ENCODE assay signal across 9 mouse cellular contexts in the genomic region with DNA sequence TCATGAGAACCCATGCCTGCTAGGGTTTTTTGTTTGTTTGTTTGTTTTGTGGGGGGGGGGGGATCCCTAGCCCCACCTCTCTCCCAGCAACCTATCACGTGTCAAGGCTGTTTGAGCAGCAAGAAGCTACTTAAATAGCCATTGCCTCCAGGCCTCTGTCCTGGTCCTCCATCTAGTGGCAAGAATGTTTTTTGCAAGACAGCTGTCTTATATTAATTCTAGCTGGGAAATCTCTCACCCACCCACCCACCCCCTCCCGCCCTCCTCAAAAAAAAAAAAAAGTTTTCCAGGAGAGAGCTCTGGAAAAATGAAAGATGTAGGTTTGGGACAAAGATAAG. TPM values are rescaled to one million over a fixed set of nuclear protein-coding genes. Genes with fewer than 3 reads are reported as not detected.
DNase-seq lines count a peak whose midpoint lies in the region; ATAC-seq lines count a peak whose summit lies in the region.
"Had no signal": no experiment of that assay in that cellular context is flagged by ENCODE, and none has a peak within 500 bp of the region (broad histone marks: within the 10 kb centered on the region; RNA-seq: fewer than 3 reads in every experiment).

No protein-coding gene starts in this region.

- H3K27me3 ChIP-seq in forebrain, embryonic 15.5 days, result no peaks in the 10 kb centered on the region
- H3K27me3 ChIP-seq in neural tube, embryonic 12.5 days (replicated peaks), result no peaks in the 10 kb centered on the region
- H3K27me3 ChIP-seq: embryonic facial prominence, embryonic 12.5 days; liver, embryonic 15.5 days had no signal

- no peaks in the 10 kb centered on the region for H3K9me3 ChIP-seq in forebrain, embryonic 15.5 days
- no peaks in the 10 kb centered on the region for H3K9me3 ChIP-seq in neural tube, embryonic 12.5 days
- H3K9me3 ChIP-seq: embryonic facial prominence, embryonic 12.5 days; liver, embryonic 15.5 days had no signal

- intact Hi-C loops in left cerebral cortex, postnatal 10 days (cut with DNase I), result loop anchor here (5.0 kb wide), 2 partner anchors 86 to 1261 kb away; no protein-coding TSS in a partner anchor

- H3K9ac ChIP-seq in forebrain, embryonic 15.5 days (replicated peaks), result no peak overlapping the region
- no peak overlapping the region for H3K9ac ChIP-seq in neural tube, embryonic 12.5 days
- H3K9ac ChIP-seq: embryonic facial prominence, embryonic 12.5 days; liver, embryonic 15.5 days had no signal

- peak; percentile 9 to 30 for DNase-seq in left cerebral cortex, postnatal 10 days (ENCODE audit: extremely low spot score in 1 of 2, low spot score in 2 of 2)
- no peak for DNase-seq in left cerebral cortex, adult 18-20 months (ENCODE audit: low spot score in 2 of 2)
- DNase-seq in adipocyte (ENCODE audit: low spot score), result peak; percentile 61
- DNase-seq in kidney, postnatal 36 days, result peak; percentile 41 to 49
- DNase-seq in spleen, postnatal 36 days (ENCODE audit: low spot score in 2 of 2), result no peak

- no peak overlapping the region for H3K4me3 ChIP-seq in forebrain, embryonic 15.5 days
- no peak overlapping the region for H3K4me3 ChIP-seq in neural tube, embryonic 12.5 days
- H3K4me3 ChIP-seq: embryonic facial prominence, embryonic 12.5 days; liver, embryonic 15.5 days had no signal

- WGBS in forebrain, embryonic 15.5 days, result 26% methylated on average over 2 of the region's 2 CpGs
- WGBS in neural tube, embryonic 12.5 days, result 15% methylated on average over 2 of the region's 2 CpGs

- ATAC-seq in forebrain, embryonic 15.5 days (replicated peaks), result peak; percentile 74
- peak; percentile 81 for ATAC-seq in neural tube, embryonic 12.5 days (ENCODE audit: low FRiP score, low read depth)

- no peaks in the 10 kb centered on the region for H3K36me3 ChIP-seq in forebrain, embryonic 15.5 days
- H3K36me3 ChIP-seq in neural tube, embryonic 12.5 days, result no peaks in the 10 kb centered on the region
- H3K36me3 ChIP-seq: embryonic facial prominence, embryonic 12.5 days; liver, embryonic 15.5 days had no signal

- H3K4me2 ChIP-seq in forebrain, embryonic 15.5 days (replicated peaks), result no peak overlapping the region
- no peak overlapping the region for H3K4me2 ChIP-seq in neural tube, embryonic 12.5 days (replicated peaks)
- H3K4me2 ChIP-seq: embryonic facial prominence, embryonic 12.5 days; liver, embryonic 15.5 days had no signal

- no peaks in the 10 kb centered on the region for H3K4me1 ChIP-seq in forebrain, embryonic 15.5 days
- no peaks in the 10 kb centered on the region for H3K4me1 ChIP-seq in neural tube, embryonic 12.5 days
- H3K4me1 ChIP-seq: embryonic facial prominence, embryonic 12.5 days; liver, embryonic 15.5 days had no signal

- H3K27ac ChIP-seq in forebrain, embryonic 15.5 days (replicated peaks), result no peak overlapping the region
- H3K27ac ChIP-seq in neural tube, embryonic 12.5 days, result no peak overlapping the region
- H3K27ac ChIP-seq: embryonic facial prominence, embryonic 12.5 days; liver, embryonic 15.5 days had no signal

RNA-seq across cellular contexts. Expression of gene Cetn2, which starts 9.8 kb away (rescaled TPM):
- 10 to 100 TPM; 54.1 to 55.2 TPM for total RNA-seq in left cerebral cortex, postnatal 10 days (2021)
- total RNA-seq in left cerebral cortex, adult 18-20 months (2021), result 10 to 100 TPM; 57.0 to 58.1 TPM
- 76.5 and 76.8 TPM in 2 replicates for polyA plus RNA-seq in forebrain, embryonic 15.5 days (2015; fragmentation: Nextera tagmentation; extraction: Ambion mirVana)
- 84.6 and 94.1 TPM in 2 replicates for polyA plus RNA-seq in neural tube, embryonic 12.5 days (2016; fragmentation: Nextera tagmentation; extraction: Ambion mirVana)

RNA-seq across cellular contexts. Expression of gene Nsdhl, which starts 10.0 kb away (rescaled TPM):
- total RNA-seq in left cerebral cortex, postnatal 10 days (2021), result 10 to 100 TPM; 47.7 to 52.7 TPM
- 10 to 100 TPM; 22.6 to 30.0 TPM for total RNA-seq in left cerebral cortex, adult 18-20 months (2021)
- 36.9 and 38.0 TPM in 2 replicates for polyA plus RNA-seq in forebrain, embryonic 15.5 days (2015; fragmentation: Nextera tagmentation; extraction: Ambion mirVana)
- polyA plus RNA-seq in neural tube, embryonic 12.5 days (2016; fragmentation: Nextera tagmentation; extraction: Ambion mirVana), result 37.9 and 41.4 TPM in 2 replicates

Comparison
In these comparisons a context has a peak if more than half of its experiments do, and no peak if none do; other contexts are left out.
1. DNase-seq: peak in left cerebral cortex, postnatal 10 days (2 of 2), adipocyte (single experiment) and kidney, postnatal 36 days (2 of 2); none in left cerebral cortex, adult 18-20 months (0 of 2) and spleen, postnatal 36 days (0 of 2).